Mouse (Mus musculus) cerebellum, adult 9-10 months (tissue): ENCODE data around the gene Gm10198.

Experiments used
- DNase-seq: peaks from one replicate; pipeline ENCODE4 v3.0.0; 2022

Gm10198 gene

GRCm38 (mm10) chr13:111592485-111592884 is at the start of gene Gm10198:
TSS of gene Gm10198 (plus strand) at chr13:111592785.
- no peak for DNase-seq

GRCm38 (mm10) chr13:111545286-111545685 is 47.3 kb upstream of the Gm10198 start:
- DNase-seq, result no peak

- no peak for DNase-seq
Measured at GRCm38 (mm10) chr13:111552769-111553168, 39.8 kb upstream of the Gm10198 start.

- no peak for DNase-seq
Measured at GRCm38 (mm10) chr13:111553182-111553581, 39.4 kb upstream of the Gm10198 start.

- DNase-seq, result no peak
Measured at GRCm38 (mm10) chr13:111553941-111554340, 38.6 kb upstream of the Gm10198 start.

GRCm38 (mm10) chr13:111555333-111555732 is 37.3 kb upstream of the Gm10198 start:
- no peak for DNase-seq

- DNase-seq, result no peak
Measured at GRCm38 (mm10) chr13:111556375-111556774, 36.2 kb upstream of the Gm10198 start.

- no peak for DNase-seq
Measured at GRCm38 (mm10) chr13:111560152-111560551, 32.4 kb upstream of the Gm10198 start.

GRCm38 (mm10) chr13:111562595-111562994 is 30.0 kb upstream of the Gm10198 start:
- no peak for DNase-seq

GRCm38 (mm10) chr13:111574196-111574595 is 18.4 kb upstream of the Gm10198 start:
- DNase-seq, result no peak

- no peak for DNase-seq
Measured at GRCm38 (mm10) chr13:111577177-111577576, 15.4 kb upstream of the Gm10198 start.

GRCm38 (mm10) chr13:111580054-111580453 is 12.5 kb upstream of the Gm10198 start:
- no peak for DNase-seq

- DNase-seq, result no peak
Measured at GRCm38 (mm10) chr13:111598111-111598510, 5.5 kb downstream of the Gm10198 start.

GRCm38 (mm10) chr13:111601383-111601782 is 8.8 kb downstream of the Gm10198 start:
- no peak for DNase-seq

GRCm38 (mm10) chr13:111604826-111605225 is 12.2 kb downstream of the Gm10198 start:
- DNase-seq, result no peak

- DNase-seq, result no peak
Measured at GRCm38 (mm10) chr13:111616168-111617125, 23.9 kb downstream of the Gm10198 start.

- DNase-seq, result no peak
Measured at GRCm38 (mm10) chr13:111620433-111620832, 27.8 kb downstream of the Gm10198 start.

- DNase-seq, result no peak
Measured at GRCm38 (mm10) chr13:111622425-111622824, 29.8 kb downstream of the Gm10198 start.

GRCm38 (mm10) chr13:111623112-111623511 is 30.5 kb downstream of the Gm10198 start:
- no peak for DNase-seq

- no peak for DNase-seq
Measured at GRCm38 (mm10) chr13:111624115-111624514, 31.5 kb downstream of the Gm10198 start.

GRCm38 (mm10) chr13:111634163-111635160 is 41.9 kb downstream of the Gm10198 start:
- DNase-seq, result no peak

- no peak for DNase-seq
Measured at GRCm38 (mm10) chr13:111640319-111640718, 47.7 kb downstream of the Gm10198 start.
